Mouse (Mus musculus): Measurements from ENCODE around the gene Rab11a. TPM values are rescaled to one million over a fixed set of nuclear protein-coding genes. Genes with fewer than 3 reads are reported as not detected.
"Not testable (repeated sequence)": the region's sequence is repeated elsewhere in the genome, so short reads cannot be mapped to it uniquely, and the experiment has no call there.

Rab11a gene
- polyA plus RNA-seq, 1 experiment: 187 TPM

- no peak for DNase-seq (ENCODE audit: low read depth, low spot score)
- WGBS: 100% methylated on average over 1 of the region's 1 CpGs
These were observed 39.0 kb downstream of the Rab11a start for GRCm38 (mm10) chr9:64698586-64698985.

- WGBS: 82% methylated on average over 5 of the region's 5 CpGs
- DNase-seq (ENCODE audit: low read depth, low spot score): no peak
These were observed 39.9 kb downstream of the Rab11a start for GRCm38 (mm10) chr9:64697677-64698076.

GRCm38 (mm10) chr9:64697006-64697405 is 40.6 kb downstream of the Rab11a start:
- DNase-seq (ENCODE audit: low read depth, low spot score): no peak
- 87% methylated on average over 1 of the region's 1 CpGs for WGBS

GRCm38 (mm10) chr9:64696404-64696803 is 41.2 kb downstream of the Rab11a start:
- 80% methylated on average over 4 of the region's 4 CpGs for WGBS

GRCm38 (mm10) chr9:64695266-64695665 is 42.3 kb downstream of the Rab11a start:
- no peak for DNase-seq (ENCODE audit: low read depth, low spot score)
- WGBS: 95% methylated on average over 1 of the region's 1 CpGs

More at GRCm38 (mm10) chr9:64696404-64696803, 41.2 kb downstream of the Rab11a start:
- no peak for DNase-seq (ENCODE audit: low read depth, low spot score)

GRCm38 (mm10) chr9:64693094-64693493 is 44.5 kb downstream of the Rab11a start:
- no peak for DNase-seq (ENCODE audit: low read depth, low spot score)
- 37% methylated on average over 2 of the region's 2 CpGs for WGBS

GRCm38 (mm10) chr9:64691176-64691575 is 46.4 kb downstream of the Rab11a start:
- WGBS: 3% methylated on average over 7 of the region's 7 CpGs

GRCm38 (mm10) chr9:64690771-64691170 is 46.8 kb downstream of the Rab11a start:
- 92% methylated on average over 2 of the region's 2 CpGs for WGBS
- no peak for DNase-seq (ENCODE audit: low read depth, low spot score)

More at GRCm38 (mm10) chr9:64691176-64691575, 46.4 kb downstream of the Rab11a start:
- no peak for DNase-seq (ENCODE audit: low read depth, low spot score)

- 52% methylated on average over 1 of the region's 1 CpGs for WGBS
These were observed 49.6 kb downstream of the Rab11a start for GRCm38 (mm10) chr9:64688015-64688394.

GRCm38 (mm10) chr9:64687122-64688014 is 50.2 kb downstream of the Rab11a start:
- DNase-seq (ENCODE audit: low read depth, low spot score): no peak

More at GRCm38 (mm10) chr9:64688015-64688394, 49.6 kb downstream of the Rab11a start:
- no peak for DNase-seq (ENCODE audit: low read depth, low spot score)

GRCm38 (mm10) chr9:64671341-64672319 is 65.9 kb downstream of the Rab11a start:
- not testable (repeated sequence) for DNase-seq (ENCODE audit: low read depth, low spot score)
- WGBS: 30% methylated on average over 8 of the region's 11 CpGs

More at GRCm38 (mm10) chr9:64687122-64688014, 50.2 kb downstream of the Rab11a start:
- WGBS: 70% methylated on average over 13 of the region's 13 CpGs

GRCm38 (mm10) chr9:64668001-64668400 is 69.6 kb downstream of the Rab11a start:
- WGBS: 64% methylated on average over 2 of the region's 2 CpGs

GRCm38 (mm10) chr9:64667513-64667912 is 70.0 kb downstream of the Rab11a start:
- peak; percentile 35 for DNase-seq (ENCODE audit: low read depth, low spot score)
- 5% methylated on average over 5 of the region's 5 CpGs for whole genome bisulfite sequencing

More at GRCm38 (mm10) chr9:64668001-64668400, 69.6 kb downstream of the Rab11a start:
- no peak for DNase-seq (ENCODE audit: low read depth, low spot score)

GRCm38 (mm10) chr9:64666549-64666948 is 71.0 kb downstream of the Rab11a start:
- WGBS: 34% methylated on average over 4 of the region's 4 CpGs
- DNase-seq (ENCODE audit: low read depth, low spot score): no peak

Other genes starting within 250 kb of the Rab11a start
- gene Dennd4a, start 73.6 kb upstream of the Rab11a start, polyA plus RNA-seq (2012; rRNA removed): 3.5 and 3.8 TPM in 2 replicates
- not detected in 2 replicates for gene Slc24a1, start 213.8 kb upstream of the Rab11a start, polyA plus RNA-seq (2012; rRNA removed)
- 13.5 and 15.6 TPM in 2 replicates for gene Ints14, start 223.1 kb upstream of the Rab11a start, polyA plus RNA-seq (2012; rRNA removed)